ENCODE assay signal across 19 mouse cellular contexts in genomic region chrX:102053371-102053770, GRCm38 (mm10).
"Had no signal": no experiment of that assay in that cellular context is flagged by ENCODE, and none has a peak within 500 bp of the region (broad histone marks: within the 10 kb centered on the region; RNA-seq: fewer than 3 reads in every experiment).

No protein-coding gene starts in this region.

- H3K4me1 ChIP-seq: liver, embryonic 15.5 days; lung, embryonic 15.5 days; midbrain, embryonic 13.5 days; midbrain, embryonic 15.5 days; neural tube, embryonic 12.5 days had no signal

- ATAC-seq: liver, postnatal 0 days; lung, postnatal 0 days; midbrain, embryonic 13.5 days; midbrain, embryonic 15.5 days had no signal

- H3K4me3 ChIP-seq: liver, embryonic 15.5 days; lung, embryonic 15.5 days; megakaryocyte, embryonic 14.5 days; midbrain, embryonic 13.5 days; midbrain, embryonic 15.5 days; neural tube, embryonic 12.5 days had no signal

- H3K9me3 ChIP-seq: liver, embryonic 15.5 days; lung, embryonic 15.5 days; megakaryocyte, embryonic 14.5 days; midbrain, embryonic 13.5 days; midbrain, embryonic 15.5 days; neural tube, embryonic 12.5 days had no signal

- H3K27me3 ChIP-seq: lung, embryonic 15.5 days; neural tube, embryonic 12.5 days had no signal

- H3K27ac ChIP-seq: liver, embryonic 15.5 days; lung, embryonic 15.5 days; macrophage; midbrain, embryonic 13.5 days; midbrain, embryonic 15.5 days; neural tube, embryonic 12.5 days had no signal

- H3K36me3 ChIP-seq: liver, embryonic 15.5 days; lung, embryonic 15.5 days; midbrain, embryonic 13.5 days; midbrain, embryonic 15.5 days; neural tube, embryonic 12.5 days had no signal

- DNase-seq: liver, postnatal 0 days; lung, adult 2 months; lung, postnatal 14 days; lung, postnatal 36 days; right cerebral cortex, adult 18-20 months; right cerebral cortex, postnatal 25 days; right cerebral cortex, postnatal 4 days; spleen, adult 18-20 months; thymus, adult 2 months; thymus, postnatal 25 days; thymus, postnatal 4 days had no signal
